Mouse (Mus musculus) bone marrow, adult 2 months (tissue): ENCODE measurements around the gene Srek1. TPM values are rescaled to one million over a fixed set of nuclear protein-coding genes. Genes with fewer than 3 reads are reported as not detected.
A peak's percentile ranks its signal among the peaks of the same experiment; 100 is the strongest.

ENCODE experiments used
- H3K27ac ChIP-seq: fragments of 200-500 bp; 2 replicates; pipeline ENCODE4 v1.5.1; 2012; ENCODE audit warnings: low read depth, mild to moderate bottlenecking, control low read depth, inconsistent platforms, low read length; ENCODE audit not compliant: control insufficient read depth, poor library complexity, insufficient read depth
- H3K4me1 ChIP-seq: fragments of 200-500 bp; 2 replicates; pipeline ENCODE4 v1.6.1; 2011; ENCODE audit warnings: low read length; ENCODE audit not compliant: control insufficient read depth, insufficient read depth
- H3K4me3 ChIP-seq: fragments of 200-500 bp; replicated peaks from 2 replicates; pipeline ENCODE3; 2011; ENCODE audit warnings: mild to moderate bottlenecking, low read depth, low read length, control low read depth; ENCODE audit not compliant: control insufficient read depth
- CTCF ChIP-seq: fragments of 200-500 bp; IDR thresholded peaks from 2 replicates; pipeline ENCODE4 v1.5.1; 2011; ENCODE audit warnings: low read length, control low read depth; ENCODE audit not compliant: control insufficient read depth, insufficient read depth
- POLR2A ChIP-seq: fragments of 200-500 bp; IDR thresholded peaks from 2 replicates; pipeline ENCODE4 v1.6.1; 2011; ENCODE audit warnings: low read depth, mild to moderate bottlenecking, control low read depth, low read length, borderline replicate concordance; ENCODE audit not compliant: control insufficient read depth
- WGBS: fragments of 180-500 bp; shearing (Covaris S2); methylation state at CpG from one replicate; pipeline ENCODE4 v1.1.7; 2018; 5-methylcytosine and 5-hydroxymethylcytosine counted together
- polyA plus RNA-seq: library from polyadenylated mRNA; stranded (reverse); fragments of >200 nt; gene quantifications from 2 replicates; pipeline ENCODE4 v1.2.4, GENCODE M21; 2011; ENCODE audit warnings: low replicate concordance; ENCODE audit not compliant: missing spikeins, insufficient read depth, insufficient read length

Srek1 gene
- polyA plus RNA-seq = 71.7 and 90.0 TPM in 2 replicates

GRCm38 (mm10) chr13:103774119-103774757, at the start of gene Srek1:
Gene Srek1, minus strand, starts transcription at chr13:103774608.
- Histone ChIP-seq H3K27ac (peak within 1 kb of the TSS; percentile 91), H3K4me3 (peak within 1 kb of the TSS; percentile 77), H3K4me1 (no peaks in the 10 kb centered on the region; the same call in 1 of the 2 replicates)
- no peak for TF ChIP-seq CTCF
- peak; percentile 60; the same call in 1 of the 2 replicates for TF ChIP-seq POLR2A
- under 1% methylated on average over 81 of the region's 81 CpGs for WGBS

DNA sequence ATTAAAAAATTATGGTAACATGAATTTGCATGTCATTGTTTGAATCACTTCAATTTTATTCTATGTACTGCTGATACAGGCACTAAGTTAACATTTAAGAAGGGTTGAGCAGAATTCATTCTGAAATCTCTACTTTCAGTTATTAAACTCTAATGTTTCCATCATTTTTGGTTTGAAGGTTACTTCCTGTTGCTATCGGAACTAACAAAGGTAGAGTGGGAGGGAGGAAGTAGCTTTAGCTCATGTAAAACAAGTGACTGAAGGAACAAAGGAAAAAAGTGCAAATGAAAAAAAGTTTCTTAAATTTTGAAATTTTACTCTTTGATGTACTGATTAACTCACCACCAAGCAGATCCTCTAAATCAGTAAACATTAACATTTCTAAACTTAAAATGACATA, 47.9 kb upstream of the Srek1 start:
- no peak for TF ChIP-seq CTCF
- no peak for TF ChIP-seq POLR2A
- Histone ChIP-seq H3K4me3 (no peak overlapping the region), H3K27ac (no peak overlapping the region), H3K4me1 (no peaks in the 10 kb centered on the region)
- 76% methylated on average over 1 of the region's 1 CpGs for WGBS

DNA sequence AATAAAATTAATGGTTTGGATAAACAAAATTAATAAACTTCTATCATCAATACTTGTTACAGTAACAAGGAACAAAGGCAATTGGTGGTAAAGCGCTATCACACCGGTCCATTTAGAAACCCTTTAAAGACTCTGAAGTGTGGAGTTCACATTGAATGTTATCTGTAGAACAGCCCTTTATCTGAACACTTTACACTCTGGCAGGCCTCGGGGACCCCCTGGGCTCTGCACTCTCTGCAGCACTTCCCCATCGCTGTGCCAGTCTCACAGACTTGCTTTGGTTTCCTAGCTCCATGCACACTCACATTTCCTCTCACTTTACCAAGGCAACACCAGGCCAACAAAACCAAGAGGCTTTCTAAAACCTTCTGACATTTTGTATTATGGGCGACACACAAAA, 45.0 kb upstream of the Srek1 start:
- Histone ChIP-seq H3K4me3 (no peak overlapping the region), H3K4me1 (no peaks in the 10 kb centered on the region), H3K27ac (no peak overlapping the region)
- no peak for TF ChIP-seq POLR2A
- TF ChIP-seq CTCF = no peak
- 70% methylated on average over 5 of the region's 5 CpGs for WGBS

- TF ChIP-seq CTCF (no peak), POLR2A (no peak)
- Histone ChIP-seq H3K4me1 (no peaks in the 10 kb centered on the region), H3K4me3 (no peak overlapping the region), H3K27ac (no peak overlapping the region)
- WGBS = 91% methylated on average over 3 of the region's 3 CpGs
Observed at GRCm38 (mm10) chr13:103817935-103818334, 43.5 kb upstream of the Srek1 start.

- H3K27ac ChIP-seq = no peak overlapping the region
- 29% methylated on average over 5 of the region's 5 CpGs for WGBS
- no peaks in the 10 kb centered on the region for H3K4me1 ChIP-seq
- no peak overlapping the region for H3K4me3 ChIP-seq
- TF ChIP-seq POLR2A (no peak), CTCF (no peak)
Observed at GRCm38 (mm10) chr13:103807464-103807863, 33.1 kb upstream of the Srek1 start.

GRCm38 (mm10) chr13:103806210-103806851, 31.9 kb upstream of the Srek1 start:
- H3K4me1 ChIP-seq = no peaks in the 10 kb centered on the region
- H3K4me3 ChIP-seq = no peak overlapping the region
- TF ChIP-seq CTCF (no peak), POLR2A (no peak)
- 84% methylated on average over 6 of the region's 6 CpGs for WGBS
- H3K27ac ChIP-seq = no peak overlapping the region

DNA sequence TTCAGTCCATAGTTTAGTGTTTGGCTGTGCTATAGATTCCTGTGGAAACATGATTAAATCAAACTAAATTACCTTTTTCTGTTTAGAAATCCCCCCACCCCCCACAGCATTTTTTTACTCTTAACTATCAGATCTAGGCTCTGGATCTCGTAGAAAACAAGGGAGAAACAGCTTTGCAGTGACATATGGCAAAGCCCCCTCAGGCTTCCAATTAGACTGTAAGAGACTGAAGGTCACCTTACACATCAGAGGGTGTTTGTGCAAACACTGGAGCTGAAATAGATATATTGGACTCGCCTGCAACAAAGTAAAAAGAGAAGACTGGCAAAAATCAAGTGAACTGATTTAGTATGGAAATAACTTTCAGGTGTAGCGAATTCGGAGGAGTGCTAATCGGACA, 29.3 kb upstream of the Srek1 start:
- Histone ChIP-seq H3K4me3 (no peak overlapping the region), H3K4me1 (no peaks in the 10 kb centered on the region), H3K27ac (no peak overlapping the region)
- no peak for TF ChIP-seq CTCF
- TF ChIP-seq POLR2A = no peak
- 76% methylated on average over 5 of the region's 5 CpGs for WGBS

GRCm38 (mm10) chr13:103801021-103801420, 26.6 kb upstream of the Srek1 start:
- WGBS = 89% methylated on average over 1 of the region's 1 CpGs
- Histone ChIP-seq H3K27ac (no peak overlapping the region), H3K4me1 (no peaks in the 10 kb centered on the region), H3K4me3 (no peak overlapping the region)
- TF ChIP-seq CTCF = no peak
- no peak for TF ChIP-seq POLR2A
